Mouse (Mus musculus): Measurements from ENCODE around the gene E130308A19Rik.

Gene E130308A19Rik

GRCm38 (mm10) chr4:59682950-59683349 is 56.9 kb downstream of the E130308A19Rik start:
- DNase-seq (ENCODE audit: low read depth, low spot score): no peak

DNA sequence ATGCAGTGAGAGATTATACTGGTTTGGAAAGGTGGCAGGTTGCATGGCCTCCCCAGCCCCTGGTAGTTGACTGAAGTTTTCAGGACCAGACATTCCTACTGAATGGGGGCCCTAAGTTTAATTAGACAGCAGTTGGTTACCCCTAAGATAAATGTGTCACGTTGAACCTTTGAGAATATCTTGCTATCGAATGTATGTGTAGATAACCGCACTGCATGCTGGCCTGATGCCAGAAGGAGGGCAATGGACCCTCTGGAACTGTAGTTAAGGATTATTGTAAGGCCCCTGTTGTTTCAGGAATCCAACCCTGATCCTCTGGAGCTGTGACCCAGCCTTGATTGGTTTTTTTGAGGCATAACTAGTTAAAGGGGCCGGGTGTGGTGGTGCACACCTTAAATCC is 58.3 kb downstream of the E130308A19Rik start:
- DNase-seq (ENCODE audit: low read depth, low spot score): no peak

DNA sequence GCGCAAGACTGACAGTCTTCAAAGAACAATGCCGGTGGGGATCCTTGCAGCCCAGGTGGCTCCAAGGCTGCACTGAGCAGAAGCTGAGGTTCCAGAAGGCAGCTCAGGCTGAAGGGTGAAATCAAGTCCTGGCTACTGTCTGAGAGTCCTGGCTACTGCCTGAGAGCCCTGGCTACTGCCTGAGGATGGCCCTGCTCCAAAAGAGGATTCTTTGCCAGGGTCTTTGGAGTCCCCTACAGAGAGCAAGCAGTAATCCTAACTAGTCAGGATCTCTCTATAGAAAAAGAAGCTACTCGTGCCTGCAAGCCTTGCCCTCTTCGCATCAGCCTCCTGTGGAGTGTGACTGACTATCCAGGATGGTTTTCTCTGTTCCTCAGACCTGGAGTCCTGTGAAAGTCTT is 60.7 kb downstream of the E130308A19Rik start:
- DNase-seq (ENCODE audit: low read depth, low spot score): no peak

DNA sequence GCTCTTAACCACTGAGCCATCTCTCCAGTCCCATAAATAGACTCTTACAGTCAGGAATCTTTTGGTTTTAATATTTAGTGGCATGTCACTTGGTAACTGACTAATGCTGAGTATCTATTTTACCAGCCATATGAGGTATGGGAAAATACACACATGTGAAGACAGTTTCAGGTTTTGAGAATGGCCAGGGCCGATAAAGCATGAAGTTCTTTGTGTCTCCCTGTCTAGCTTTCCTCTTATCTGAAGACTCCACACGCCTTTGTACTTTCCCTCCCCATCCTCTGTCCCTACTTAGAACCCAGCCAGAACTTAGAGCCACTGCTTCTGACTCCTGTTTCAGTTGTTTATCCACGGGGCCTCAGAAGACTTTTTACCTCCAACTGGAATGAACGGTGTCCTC is 63.0 kb downstream of the E130308A19Rik start:
- DNase-seq (ENCODE audit: low read depth, low spot score): no peak

GRCm38 (mm10) chr4:59690145-59690544 is 64.1 kb downstream of the E130308A19Rik start:
- no peak for DNase-seq (ENCODE audit: low read depth, low spot score)

DNA sequence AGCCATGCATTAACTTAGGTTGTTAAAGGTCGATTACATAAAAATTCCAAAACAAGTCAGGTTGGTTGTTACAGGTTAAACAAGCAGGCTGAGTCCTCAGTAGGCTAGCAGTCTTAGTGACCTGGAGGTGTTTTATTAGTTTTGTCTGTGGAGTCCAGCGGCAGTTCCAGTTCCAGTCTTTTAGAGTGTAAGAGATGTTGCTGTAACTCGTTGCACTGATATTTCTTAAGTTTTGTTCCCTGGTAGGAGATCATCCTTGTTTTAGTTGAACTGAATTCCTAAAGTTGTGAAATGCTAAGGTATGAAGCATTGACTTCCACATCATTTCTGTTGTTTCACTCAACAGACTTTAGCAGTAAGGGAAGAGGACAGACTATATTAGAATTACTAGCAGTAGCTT is 70.8 kb downstream of the E130308A19Rik start:
- no peak for DNase-seq (ENCODE audit: low read depth, low spot score)

GRCm38 (mm10) chr4:59697869-59698268 is 71.9 kb downstream of the E130308A19Rik start:
- DNase-seq (ENCODE audit: low read depth, low spot score): no peak

GRCm38 (mm10) chr4:59699014-59699792 is 73.2 kb downstream of the E130308A19Rik start:
- no peak for DNase-seq (ENCODE audit: low read depth, low spot score)

- DNase-seq (ENCODE audit: low read depth, low spot score): no peak
These were observed 83.3 kb downstream of the E130308A19Rik start for GRCm38 (mm10) chr4:59709321-59709720.

DNA sequence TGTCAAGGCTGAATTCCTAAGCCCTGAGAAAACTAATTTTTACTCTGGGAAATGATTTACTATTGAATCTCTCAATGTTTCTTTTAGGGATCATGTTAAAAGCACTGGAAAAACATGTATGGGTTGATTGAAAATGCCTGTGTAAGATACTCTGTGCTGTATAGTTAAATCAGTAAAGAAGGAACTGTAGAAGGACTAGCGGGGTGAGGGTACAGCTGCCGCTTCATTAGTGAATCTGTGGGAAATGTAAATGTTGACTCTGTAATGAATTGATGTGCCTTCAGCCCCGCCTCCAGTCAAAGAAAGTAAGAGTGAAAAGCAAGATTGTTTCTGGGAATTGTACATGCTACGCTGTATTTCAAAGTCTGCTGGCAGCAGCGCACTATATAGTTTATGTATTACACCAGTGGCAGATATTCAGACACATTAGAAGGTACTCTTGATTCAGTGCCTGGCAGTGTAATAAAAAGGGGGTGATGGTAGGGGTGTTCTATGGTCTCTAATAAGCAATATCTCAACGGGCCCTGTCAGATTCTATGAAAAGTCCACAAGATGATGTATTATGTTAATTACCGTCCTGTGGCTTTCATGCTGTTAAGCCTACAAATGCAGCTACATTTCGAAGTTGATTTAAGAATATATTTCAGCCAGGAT is 84.9 kb downstream of the E130308A19Rik start:
- no peak for DNase-seq (ENCODE audit: low read depth, low spot score)

DNA sequence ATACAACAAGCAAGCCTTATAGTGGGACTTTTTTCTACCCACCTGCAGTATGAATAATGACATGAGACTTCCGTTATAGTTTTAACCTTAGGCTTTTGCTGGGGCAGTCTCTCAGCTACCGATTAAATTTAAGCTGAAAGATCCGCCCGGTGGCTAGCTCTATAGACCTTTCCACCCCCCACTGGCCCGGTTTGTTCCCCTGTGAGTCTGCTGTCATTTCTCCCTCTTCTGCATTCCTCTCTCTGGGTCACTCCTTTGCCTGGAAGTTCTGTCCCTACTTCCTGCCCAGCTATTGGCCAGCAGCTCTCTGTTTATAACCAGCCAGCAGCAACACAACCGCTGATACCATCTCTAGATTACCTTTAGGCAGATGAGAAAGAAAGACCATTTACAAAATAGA is 86.4 kb downstream of the E130308A19Rik start:
- DNase-seq (ENCODE audit: low read depth, low spot score): no peak

GRCm38 (mm10) chr4:59712955-59713354 is 86.9 kb downstream of the E130308A19Rik start:
- no peak for DNase-seq (ENCODE audit: low read depth, low spot score)

- DNase-seq (ENCODE audit: low read depth, low spot score): no peak
These were observed 88.5 kb downstream of the E130308A19Rik start for GRCm38 (mm10) chr4:59714472-59714871.

DNA sequence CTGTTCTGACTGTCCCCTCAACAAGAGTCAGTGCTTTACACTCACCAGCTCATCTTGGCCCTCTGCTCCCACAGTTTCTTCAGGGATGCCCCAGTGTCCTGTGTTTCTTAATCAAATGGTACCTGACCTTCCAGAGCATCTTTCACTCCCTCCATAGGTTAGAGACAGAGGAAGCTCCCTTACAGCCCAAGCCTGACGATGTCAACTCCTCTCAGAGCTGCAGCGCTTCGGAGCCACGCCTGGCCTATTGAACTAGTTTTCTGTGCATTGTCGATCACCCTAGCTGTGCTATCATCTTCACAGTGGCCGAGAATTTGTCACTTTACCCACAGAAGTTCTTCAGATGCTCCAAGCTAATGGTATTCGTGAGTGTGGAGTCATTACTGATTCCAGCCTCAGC is 88.9 kb downstream of the E130308A19Rik start:
- no peak for DNase-seq (ENCODE audit: low read depth, low spot score)

DNA sequence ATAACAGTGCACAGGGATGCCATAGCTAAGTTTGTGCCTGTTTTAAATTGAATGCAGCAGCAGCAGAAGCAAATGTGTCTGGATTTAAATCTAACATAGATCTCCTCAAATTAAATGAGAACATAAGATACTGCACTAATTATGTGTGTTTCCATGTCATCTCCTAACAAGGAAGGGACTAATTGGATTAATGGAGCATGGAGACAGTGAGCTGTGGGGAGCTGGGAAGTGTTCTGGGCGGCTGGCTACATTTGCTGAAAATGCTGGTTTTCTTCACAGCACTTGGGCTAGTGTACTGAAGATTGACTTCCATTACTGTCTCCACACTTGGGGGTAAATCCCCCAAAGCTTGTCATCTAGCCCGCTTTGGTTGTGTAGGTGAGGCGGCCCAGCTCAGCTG is 89.5 kb downstream of the E130308A19Rik start:
- DNase-seq (ENCODE audit: low read depth, low spot score): no peak

DNA sequence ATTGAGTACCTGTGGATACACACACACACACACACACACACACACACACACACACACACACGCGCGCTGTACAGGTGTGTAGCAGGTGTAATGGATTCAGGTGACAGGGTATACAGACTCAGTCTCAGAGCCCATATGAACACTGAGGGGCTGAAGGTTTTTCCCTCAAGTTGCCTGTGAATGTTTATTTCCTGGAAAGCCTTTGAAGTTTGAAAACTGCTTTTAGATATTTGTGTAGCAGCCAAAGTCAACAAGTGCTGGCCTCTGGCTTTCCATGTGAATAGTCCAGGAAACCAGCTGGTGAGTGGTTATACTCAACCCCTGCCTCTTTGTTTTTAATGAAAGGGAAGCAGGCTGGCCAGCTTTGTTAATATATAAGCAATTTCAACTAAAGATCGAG is 91.3 kb downstream of the E130308A19Rik start:
- DNase-seq (ENCODE audit: low read depth, low spot score): no peak

DNA sequence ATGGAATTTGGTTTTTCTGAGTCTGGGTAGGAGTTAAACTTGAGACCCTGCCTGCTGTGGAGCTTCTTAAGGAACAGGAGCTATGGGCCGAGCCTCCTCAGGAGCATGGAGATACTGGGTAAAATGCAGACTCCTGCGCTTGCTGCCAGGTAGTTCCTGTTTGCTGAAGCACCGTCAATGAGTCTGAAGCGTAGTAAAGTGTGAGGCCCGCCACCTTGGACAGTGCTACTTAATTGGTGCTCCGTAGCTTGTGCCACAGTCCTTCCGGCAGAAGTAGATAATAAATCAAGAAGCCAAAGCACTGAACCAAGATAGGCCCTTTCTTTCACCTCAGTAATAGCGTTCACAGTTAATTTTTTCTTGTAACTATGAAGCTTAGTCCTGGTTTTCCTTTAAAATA is 92.5 kb downstream of the E130308A19Rik start:
- DNase-seq (ENCODE audit: low read depth, low spot score): no peak

DNA sequence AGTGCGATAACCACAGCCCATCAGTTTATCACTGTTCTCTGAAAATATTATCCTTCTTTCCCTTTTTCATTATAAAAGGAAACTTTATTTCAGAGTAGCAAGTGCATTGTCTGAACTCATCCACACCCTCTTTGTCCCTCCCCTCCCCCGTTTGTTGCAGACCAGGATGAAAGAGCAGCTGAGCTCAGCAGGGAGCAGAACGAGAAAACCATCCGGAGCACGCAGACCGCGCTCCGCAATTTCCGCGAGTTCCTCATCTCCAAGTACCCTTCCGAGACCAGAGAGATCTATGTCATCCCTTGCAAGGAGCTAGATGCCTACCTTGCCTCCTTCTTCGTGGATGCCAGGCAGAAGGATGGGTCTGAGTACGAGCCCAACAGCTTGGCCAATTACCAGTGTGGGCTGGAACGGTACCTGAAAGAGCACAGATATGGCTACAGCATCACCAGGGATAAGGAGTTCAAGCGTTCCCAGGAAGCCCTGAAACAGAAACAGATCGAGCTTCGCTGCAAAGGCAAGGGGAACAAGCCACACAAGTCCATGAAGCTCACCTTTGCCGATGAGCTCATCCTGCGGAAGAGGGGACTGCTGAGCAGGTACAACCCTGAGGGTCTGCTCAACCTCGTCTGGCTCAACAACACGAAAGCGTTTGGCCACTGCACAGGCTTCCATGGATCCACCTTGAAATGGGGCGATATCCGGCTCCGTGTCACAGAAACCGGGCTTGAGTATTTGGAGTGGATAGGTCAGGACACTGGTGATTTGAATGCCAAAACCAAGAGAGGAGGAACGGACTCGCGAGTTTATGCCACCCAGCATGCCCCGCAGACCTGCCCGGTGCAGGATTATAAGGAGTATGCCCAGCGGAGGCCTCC is 93.7 kb downstream of the E130308A19Rik start:
- no peak for DNase-seq (ENCODE audit: low read depth, low spot score)

DNA sequence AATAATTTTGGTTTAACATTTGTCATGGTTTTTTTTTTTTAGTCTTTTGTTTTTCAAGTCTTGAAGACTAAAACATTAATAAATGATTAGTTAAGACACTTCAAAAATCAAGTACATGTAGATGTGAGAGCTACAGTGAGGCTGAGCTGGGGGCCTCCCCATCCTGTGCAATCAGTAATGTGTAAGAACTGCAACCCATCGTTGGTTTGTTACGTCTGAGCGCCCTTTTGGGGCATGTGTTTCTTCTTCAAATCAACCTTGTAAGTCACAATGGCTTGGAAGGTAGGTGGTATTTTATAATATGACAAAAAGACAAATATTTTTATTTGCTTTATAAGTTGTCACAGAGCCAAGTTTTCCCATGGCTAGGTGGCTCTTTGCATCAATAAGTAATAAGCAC is 95.8 kb downstream of the E130308A19Rik start:
- no peak for DNase-seq (ENCODE audit: low read depth, low spot score)

- no peak for DNase-seq (ENCODE audit: low read depth, low spot score)
These were observed 99.6 kb downstream of the E130308A19Rik start for GRCm38 (mm10) chr4:59725579-59725978.

GRCm38 (mm10) chr4:59726501-59726900 is 100.5 kb downstream of the E130308A19Rik start:
- DNase-seq (ENCODE audit: low read depth, low spot score): no peak

DNA sequence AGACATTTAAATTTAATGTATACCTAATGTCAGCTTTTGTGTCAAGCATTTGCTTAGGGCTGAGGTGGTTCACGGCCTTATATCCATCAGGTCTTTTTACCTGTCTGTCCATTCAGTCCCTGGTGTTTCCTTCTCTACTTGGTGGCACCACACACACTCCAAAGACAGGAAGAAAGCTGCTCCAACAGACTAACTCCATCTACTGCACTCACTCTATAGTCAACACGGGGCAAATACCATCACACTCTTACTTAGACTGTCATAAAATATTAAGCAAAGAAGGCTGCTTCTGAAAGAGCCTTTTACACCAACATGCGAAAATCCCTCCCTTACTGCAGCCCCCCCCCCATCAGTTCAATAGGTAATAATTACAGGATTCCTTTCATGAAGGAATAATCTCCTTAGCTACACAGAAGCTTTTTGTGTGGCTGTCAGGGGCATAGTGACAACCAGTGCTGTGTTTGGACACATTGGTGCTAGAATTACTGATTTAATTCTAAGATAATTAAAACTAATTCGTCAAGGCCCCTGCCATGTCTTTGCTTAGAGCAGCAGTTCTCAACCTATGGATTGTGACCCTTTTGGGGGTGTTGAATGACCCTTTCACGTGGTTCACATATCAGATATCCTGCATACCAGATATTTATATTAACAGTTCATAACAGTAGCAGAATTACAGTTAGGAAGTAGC is 101.3 kb downstream of the E130308A19Rik start:
- DNase-seq (ENCODE audit: low read depth, low spot score): no peak

Data from embryo, embryonic 11.5 days (tissue).